Mouse (Mus musculus): ENCODE measurements around the gene Jmjd8.

The Jmjd8 gene

DNA sequence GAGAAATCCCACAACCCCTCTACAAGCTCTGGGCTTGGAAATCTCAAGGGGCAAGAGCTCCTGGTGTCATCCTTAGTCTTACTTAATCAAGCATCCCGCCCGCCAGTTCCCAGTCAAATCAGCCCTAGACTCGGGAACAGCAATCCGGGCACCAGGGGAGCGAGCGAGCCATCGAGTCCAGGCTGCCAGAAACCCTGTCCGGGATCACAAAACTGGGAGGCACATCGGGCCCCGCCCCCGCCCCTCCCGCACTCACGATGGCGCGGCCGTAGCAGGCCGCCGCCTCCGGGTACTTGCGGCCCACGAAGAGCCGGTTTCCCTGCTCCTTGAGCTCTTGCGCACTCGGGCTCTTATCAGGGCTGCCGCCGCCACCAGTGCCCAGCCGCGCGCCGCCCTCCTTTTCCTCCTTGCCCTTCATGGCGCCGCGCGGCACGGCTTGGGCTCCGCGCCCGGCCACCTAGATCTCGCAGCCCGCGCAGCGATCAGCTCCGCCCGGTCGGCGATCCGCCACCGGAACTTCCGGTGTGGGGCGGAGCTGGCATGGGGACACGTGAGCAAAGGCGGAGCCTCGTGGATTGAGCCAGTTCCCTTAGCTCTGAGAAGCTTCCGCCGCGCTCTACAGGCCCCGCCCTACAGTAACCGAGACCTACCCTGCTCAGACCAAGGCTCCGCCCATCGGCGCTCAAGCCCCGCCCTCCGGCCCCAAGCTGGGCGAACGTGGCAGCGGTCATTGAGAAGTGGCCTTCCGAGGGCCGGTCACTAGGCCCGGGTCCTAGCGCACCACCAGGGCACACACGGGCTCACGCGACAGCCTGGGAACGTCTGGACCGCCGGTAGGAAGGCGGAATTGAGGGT is 4.0 kb downstream of the Jmjd8 start:
- peak; percentile 99 for DNase-seq (ENCODE audit: low read depth, low spot score)

DNA sequence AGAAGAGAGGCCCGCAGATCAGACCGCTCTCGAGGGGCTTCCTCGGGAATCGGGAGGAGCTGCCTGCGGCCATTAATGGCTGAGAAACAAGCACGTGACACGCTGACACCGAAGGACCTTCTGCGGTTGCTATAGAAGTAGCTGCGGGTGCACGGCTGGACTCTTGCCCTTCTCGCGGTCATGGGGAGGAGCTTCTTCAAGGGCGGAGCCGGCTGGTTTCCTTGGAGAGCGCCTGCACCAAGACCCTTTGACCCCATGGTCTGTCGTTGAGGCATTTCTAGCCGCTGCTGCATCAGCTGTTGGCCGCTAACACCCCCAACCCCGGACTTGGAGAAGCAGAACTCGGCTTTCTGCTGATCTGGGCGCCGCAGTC is 4.6 kb downstream of the Jmjd8 start, which contains the start of gene Stub1:
Stub1 (minus strand) TSS at position 114 of the 373 bp plus-strand sequence.
- DNase-seq (ENCODE audit: low read depth, low spot score) = peak; percentile 94

DNA sequence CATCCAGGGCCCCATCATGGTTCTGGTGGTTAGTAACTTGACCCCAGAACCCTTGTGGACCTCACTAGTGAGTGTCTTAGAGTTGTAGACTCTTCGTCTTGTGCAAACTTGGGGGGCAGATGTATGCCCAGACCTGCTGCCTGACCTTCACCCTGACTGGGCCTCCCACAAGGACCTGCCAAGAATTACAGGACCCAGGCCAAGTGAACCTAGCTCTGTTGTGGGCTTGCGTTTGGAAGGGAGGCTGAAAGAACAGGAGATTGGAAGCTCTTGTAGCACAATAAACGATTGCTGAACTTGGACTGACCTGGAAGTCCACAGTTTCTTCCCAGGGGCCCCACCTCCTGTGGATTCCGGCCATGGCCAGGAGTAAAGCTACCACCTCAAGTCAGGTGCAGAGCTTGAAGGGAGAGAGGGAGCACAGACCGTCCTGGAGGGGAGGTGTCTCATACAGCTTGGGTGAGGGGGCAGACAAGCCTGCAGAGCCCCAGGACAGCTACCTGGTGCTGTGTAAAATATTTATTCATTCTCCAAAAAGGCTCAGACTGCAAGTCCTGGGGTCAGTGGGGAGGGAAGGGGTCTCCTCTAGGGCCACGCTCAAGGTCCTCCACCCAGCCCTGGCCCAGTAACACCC is 5.4 kb downstream of the Jmjd8 start:
- no peak for DNase-seq (ENCODE audit: low read depth, low spot score)

DNA sequence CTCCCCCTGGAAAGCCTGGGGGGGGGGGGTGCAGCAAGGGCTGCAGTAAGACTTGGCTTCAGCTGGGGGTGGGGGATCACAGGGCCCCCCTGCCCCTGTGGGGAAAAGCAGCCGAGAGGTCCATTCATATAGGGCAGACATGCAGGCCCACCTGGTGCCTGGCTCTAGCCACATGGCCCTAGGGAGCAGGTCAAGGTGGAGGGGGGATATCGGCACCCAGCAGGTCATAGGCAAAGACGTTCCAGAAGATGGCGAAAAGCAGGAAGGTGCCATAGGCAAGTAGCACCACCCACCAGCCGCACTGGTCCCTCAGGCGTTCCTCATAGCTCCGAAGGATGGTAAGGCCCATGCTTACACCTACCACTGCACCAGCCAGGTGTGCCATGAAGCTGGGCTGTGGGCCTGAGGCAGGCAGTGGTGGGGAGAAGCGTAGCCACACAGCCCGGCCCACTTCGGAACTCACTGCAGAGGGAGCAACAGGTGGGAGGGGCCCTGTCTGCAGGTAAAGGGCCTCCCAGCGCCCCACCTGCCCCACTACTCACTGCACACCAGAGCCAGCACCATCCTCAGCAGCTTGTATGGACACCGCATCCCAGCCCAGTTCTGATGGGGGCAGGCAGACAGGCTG is 6.0 kb downstream of the Jmjd8 start:
- no peak for DNase-seq (ENCODE audit: low read depth, low spot score)

DNA sequence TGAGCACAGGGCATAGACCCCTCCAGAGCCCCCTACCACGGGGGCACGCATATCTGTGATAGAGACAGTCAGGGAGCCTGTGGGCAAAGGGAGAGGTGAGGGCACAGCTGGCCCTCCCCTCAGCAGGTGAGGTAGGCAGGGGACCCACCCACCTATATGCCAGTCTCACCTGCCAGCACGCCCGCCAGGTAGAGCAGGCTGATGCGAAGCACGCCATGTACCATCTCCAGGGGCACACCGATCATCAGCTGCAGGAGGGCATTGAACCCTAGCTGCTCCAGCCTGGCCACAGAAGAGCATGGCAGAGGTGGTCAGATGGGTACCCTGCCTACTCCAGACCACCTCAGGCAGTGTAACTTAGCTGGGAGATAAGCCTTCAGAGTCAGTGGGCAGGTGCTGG is 6.6 kb downstream of the Jmjd8 start:
- no peak for DNase-seq (ENCODE audit: low read depth, low spot score)

DNA sequence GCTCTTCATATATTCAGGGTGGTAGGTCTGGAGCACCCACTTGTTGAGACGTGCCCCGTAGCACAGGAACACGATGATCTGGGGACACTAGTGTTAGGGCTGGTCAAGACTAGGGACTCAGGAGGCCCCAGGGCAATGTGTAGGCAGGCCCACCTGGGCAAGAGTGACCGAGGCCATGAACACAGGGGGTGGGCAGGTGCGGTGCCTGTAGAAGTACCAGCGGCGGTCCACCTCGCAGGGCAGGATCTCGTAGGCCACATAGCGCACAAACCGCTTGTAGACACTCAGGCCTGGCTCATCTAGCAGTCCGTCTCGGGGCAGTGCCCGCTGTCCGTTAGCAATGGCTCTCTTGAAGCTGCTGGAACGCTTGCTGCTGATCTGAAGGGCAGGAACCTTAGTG is 7.1 kb downstream of the Jmjd8 start:
- DNase-seq (ENCODE audit: low read depth, low spot score) = no peak

DNA sequence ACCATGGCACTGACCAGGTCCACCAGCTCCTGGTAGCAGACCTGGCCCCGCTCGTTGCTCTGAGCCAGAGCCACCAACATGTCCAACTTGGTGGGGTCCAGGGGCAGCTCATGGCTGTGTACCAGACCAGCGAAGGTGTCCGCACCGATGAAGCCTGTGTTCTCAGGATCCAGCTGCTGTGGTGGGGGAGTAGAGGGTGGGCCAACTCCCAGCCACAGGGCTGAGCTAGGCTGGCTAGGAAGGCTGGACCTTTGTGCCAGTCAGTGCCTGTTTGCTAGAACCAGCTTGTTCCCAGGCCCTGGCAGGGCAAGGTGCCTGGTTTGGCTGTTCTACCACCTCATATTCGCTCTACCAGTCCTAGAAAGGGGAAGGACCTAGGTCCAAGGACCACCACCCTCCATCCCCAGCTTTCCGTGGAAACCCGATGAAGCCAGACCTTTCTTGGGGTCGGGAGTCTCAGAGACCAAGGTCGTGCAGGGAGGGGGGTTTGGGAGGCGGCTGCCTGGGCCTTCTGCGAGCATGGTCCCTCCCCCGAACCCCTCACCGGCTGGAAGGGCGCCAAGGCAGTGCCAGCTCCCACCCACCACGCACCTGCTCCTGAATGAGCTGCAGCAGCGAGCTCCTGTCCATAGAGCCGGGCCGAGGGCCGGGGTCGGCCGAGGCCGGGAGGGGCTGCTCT is 7.9 kb downstream of the Jmjd8 start:
- DNase-seq (ENCODE audit: low read depth, low spot score) = no peak

DNA sequence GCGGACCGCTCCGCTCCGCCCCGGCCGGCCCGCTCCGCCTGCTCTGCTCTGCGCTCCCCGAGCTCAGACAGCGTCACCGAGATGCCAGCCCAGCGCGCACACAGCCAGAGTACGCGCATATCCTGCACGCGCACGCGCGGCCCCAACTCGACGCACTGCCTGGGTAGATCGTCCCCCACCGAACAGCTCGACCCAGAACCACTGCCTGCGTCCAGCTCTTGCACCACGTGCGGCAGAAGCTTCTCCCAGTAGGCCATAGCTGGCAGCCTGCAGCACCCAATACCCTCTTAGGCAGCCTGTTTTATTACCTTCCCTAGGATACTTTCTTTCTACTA is 8.4 kb downstream of the Jmjd8 start, which contains the start of gene Rhbdl1:
Rhbdl1 (minus strand) TSS at position 220 of the 335 bp plus-strand sequence.
- peak; percentile 61 for DNase-seq (ENCODE audit: low read depth, low spot score)

DNA sequence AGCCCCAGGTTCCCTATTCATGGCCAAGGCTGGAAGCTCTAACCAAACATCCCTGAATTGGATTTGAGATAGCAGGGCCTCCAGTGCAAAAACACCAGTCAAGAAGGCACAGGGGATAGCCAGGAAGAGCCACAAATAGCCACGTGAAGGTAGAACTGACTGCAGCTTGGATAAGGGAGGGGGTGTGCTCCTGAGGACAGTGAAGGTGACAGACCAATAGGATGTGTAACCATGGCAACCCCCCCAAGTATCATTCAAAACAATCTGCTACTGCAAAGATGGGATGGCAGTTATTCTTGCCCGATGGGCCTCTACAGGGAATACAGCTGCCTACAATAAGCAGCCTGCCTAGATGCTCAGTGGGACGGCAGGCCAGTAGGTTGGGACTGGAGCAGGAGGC is 8.9 kb downstream of the Jmjd8 start:
- DNase-seq (ENCODE audit: low read depth, low spot score) = peak; percentile 56

DNA sequence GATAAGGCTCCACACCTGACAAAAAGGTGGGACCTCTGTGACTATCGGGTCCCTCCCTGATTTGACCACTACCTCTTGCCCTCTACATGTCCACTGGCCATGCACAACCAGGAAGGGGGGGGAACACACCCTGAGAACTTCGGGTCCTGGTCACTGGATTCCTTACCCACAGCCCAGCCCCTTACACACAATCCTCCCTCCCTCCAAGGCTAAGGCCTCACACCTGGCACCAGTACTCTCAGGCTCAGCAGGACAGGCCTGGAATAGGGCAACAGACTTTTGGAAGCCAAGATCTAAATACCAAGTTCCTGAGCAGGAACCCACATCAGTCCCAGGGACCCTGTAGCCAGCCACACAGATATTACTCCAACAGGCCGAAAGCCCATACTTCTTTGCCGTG is 10.2 kb downstream of the Jmjd8 start:
- no peak for DNase-seq (ENCODE audit: low read depth, low spot score)

DNA sequence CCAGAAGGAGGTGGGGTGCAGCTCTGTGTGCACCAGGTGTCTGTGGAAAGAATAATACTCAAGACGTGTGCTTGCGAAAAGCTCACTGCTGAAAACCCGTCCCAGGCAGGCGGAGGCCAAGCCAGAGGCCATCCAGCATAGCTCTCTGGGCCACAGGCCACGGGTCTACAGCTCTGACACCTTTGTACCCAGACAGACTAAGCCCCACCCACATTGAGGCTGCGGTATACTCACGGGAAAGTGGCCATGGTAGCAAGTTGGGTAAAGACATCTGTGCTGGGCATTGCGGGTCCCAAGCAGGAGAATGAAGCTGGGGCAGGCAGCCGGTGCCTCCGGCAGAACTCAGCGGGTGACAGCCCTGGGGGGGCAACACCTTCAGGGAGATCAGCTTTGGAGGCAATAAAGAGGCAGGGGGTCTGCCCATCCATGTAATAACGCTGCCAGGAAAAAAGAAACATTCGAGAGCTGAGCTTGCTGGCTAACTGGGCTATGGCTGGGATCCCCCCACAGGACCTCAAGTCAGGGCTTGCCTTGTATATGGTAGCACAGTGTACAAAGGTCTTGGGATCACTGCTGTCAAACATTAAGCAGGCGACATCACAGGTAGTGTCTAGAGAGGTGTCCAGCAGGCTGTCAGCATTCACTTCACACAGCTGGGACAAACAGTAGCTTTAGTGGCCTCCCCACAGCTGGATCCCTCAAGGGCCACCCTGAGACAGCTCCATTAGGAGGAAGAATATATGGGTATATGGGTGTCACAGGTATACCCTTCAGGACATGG is 11.0 kb downstream of the Jmjd8 start:
- no peak for DNase-seq (ENCODE audit: low read depth, low spot score)

DNA sequence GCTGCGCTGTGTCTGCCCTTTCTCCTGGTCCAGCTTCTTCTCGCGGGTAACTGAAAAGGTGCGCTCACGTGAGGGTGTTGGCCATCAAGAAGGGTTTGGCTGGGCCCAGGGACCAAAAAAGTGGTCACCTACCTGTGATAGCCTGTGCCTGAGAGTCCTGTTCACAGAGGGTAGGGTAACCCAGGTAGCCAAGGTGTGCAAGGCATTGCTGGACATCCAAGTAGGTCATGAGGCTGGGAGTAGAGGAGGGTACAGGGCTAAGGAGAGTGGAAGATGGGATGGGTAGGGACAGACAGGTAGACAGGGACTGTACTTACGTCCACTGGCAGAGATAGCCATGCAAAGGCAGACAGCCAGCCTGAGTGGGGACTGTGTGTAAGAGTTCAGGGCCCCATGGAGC is 11.9 kb downstream of the Jmjd8 start:
- no peak for DNase-seq (ENCODE audit: low read depth, low spot score)

DNA sequence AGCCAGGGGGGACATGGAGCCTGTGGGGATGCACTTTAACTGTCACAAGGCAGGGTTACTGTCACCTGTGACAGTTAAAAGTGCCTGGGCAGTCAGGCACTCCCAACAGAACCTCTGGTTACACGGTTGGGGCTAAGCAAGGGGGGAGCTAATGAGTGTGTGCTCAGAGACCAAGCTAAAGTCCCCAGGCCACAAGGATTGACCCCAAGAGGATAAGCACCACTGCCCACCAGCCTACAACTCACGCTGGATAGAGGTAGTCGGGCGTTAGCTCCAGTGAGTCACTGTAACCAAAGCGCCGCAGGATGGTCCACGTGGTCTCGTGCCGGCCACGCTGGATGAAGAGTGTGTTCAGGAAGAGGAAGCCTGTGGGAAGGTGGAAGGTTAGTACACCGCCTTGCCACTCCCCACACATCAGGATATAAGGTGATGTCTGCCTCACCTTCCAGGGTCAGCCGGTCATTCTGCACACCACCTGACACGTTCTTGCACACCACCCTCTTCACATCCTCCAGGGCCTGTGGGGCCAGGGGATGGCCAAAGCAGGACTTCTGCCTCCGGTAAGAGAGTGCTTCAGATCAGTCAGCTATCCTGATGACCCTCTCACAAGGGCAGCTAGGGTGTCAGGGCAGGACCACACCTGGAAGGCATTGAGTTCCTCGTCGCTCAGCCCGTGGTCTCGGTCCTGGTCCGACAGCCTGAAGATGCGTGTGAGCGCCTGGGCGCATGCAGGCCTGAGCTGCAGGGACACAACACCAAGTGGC is 12.6 kb downstream of the Jmjd8 start, which contains the start of gene Gm20683:
Gm20683 (minus strand) TSS at position 647 of the 764 bp plus-strand sequence.
- no peak for DNase-seq (ENCODE audit: low read depth, low spot score)

DNA sequence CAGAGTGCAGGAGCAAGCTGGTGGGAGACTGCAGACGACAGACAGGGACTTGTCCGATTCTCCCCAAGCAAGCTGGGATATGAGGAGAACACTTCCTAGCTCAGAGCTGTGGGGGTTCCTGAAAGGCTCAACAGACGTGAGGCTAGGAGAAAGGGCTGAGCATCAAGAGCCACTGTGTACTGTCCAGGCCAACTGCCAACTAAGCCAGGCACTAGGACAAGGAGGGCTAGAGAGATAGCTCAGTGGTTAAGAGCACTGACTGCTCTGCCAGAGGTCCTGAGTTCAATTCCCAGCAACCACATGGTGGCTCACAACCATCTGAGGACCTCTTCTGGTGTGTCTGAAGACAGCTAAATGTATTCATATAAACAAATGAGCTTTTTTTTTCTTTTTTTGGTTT is 13.8 kb downstream of the Jmjd8 start:
- no peak for DNase-seq (ENCODE audit: low read depth, low spot score)

DNA sequence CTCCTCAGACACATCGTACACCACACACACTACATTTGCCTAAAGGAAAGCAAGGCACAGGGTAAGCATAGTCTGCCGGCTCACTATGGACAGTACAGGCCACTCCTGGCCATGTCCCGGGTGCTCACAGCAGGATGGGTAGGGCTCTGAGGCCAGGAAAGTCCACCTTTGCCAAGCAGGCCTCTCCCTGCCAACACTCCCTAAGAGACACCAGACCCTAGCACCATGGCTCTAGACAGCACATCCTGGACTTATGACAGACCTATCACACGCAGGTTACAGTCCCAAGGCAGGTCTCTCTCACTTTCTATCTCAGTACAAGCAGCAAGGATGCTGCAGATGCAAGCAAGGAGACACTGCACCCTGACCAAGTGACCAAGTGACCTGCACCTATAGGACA is 14.5 kb downstream of the Jmjd8 start:
- DNase-seq (ENCODE audit: low read depth, low spot score) = no peak

DNA sequence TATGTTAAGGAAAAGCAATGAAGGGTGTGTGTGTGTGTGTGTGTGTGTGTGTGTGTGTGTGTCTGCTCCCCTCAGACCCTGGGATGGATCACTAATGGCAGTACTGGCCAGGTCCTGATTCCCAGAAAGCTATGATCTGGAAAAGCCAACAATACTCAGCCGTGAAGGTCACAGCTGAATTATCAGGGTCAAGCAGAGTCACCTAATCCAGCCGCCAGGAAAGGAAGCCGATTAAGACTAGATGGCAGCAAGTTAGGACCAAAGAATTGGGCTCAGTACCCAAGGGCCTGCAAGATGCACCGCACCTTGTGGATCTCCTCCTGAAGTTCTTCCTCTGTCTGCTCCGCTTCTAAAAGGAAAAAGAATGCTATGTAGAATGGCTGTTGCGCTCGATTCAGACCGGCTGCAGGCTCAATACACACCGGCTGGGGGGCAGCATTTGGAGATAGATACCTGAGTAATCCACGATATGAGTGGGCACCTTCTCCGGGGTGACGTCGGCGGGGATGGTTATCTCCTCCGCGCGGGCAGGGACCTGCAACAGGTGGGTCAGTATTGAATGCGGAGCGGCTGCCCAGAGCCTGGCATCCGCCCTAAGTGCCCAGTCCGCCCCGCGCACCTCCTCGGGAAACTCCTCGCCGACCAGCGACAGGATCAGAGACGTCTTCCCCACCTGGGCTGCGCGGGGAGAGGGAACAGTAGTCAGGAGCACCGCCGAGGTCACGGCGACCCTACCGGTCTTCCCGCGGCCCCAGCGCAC is 15.1 kb downstream of the Jmjd8 start:
- no peak for DNase-seq (ENCODE audit: low read depth, low spot score)

DNA sequence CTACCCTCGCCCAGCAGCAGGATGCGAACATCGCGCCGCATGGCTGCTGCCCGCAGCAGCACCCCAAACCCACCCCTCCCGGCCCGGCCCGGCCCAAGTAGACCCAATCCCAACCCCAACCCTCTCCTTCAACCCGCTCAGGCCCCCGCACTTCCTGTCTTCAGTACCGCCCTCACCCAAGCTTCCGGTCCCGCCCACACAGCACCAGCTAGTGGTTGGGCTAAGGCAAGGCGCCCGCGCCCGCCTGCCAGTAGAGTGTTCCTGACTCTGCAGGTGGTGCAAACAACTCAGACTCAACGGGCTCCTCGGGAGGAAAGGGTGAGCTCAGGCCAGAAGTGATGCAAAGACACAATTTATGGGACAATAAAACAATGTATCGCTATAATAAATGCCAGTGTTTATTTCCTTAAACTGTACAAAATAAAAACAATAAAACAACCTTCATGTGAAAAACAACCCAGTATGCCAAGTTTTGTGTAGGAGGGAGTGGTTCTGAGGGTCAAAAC is 15.8 kb downstream of the Jmjd8 start, which contains the start of gene Rhot2:
Rhot2 (minus strand) TSS at position 456 of the 506 bp plus-strand sequence.
- peak; percentile 92 for DNase-seq (ENCODE audit: low read depth, low spot score)

DNA sequence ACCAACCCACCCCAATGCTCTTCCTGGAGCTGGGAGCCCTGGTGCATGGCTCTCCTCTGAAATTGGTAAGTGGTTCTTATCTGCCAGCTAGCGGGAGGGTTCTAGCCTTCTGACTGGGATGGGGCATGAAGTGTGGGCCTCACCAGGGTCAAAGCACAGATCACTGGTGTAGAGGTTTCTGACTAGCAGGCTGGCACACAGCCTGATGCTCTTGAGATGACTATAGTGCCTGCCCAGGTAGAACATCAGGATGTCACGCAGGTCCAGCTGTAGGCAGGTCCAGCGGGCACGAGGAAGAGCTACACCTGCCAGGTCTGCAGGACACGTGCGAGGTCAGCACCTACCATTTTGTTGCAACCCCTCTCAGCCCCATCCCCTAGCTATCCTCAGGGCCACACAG is 31.6 kb downstream of the Jmjd8 start:
- DNase-seq (ENCODE audit: low read depth, low spot score) = no peak

Measured in mesoderm, embryonic 11.5 days (tissue).